Mouse (Mus musculus) cerebellum, adult 2 months (tissue): ENCODE results near the gene Ankrd53.

Experiments
- CTCF ChIP-seq: fragments of 200-500 bp; IDR thresholded peaks from 2 replicates; pipeline ENCODE4 v1.5.1; 2011; ENCODE audit warnings: low read depth, mild to moderate bottlenecking, control low read depth, low read length, moderate library complexity, borderline replicate concordance; ENCODE audit not compliant: insufficient read depth
- POLR2A ChIP-seq: fragments of 200-500 bp; IDR thresholded peaks from 2 replicates; pipeline ENCODE4 v1.6.1; 2011; ENCODE audit warnings: low read length, control low read depth, borderline replicate concordance; ENCODE audit not compliant: insufficient read depth

DNA sequence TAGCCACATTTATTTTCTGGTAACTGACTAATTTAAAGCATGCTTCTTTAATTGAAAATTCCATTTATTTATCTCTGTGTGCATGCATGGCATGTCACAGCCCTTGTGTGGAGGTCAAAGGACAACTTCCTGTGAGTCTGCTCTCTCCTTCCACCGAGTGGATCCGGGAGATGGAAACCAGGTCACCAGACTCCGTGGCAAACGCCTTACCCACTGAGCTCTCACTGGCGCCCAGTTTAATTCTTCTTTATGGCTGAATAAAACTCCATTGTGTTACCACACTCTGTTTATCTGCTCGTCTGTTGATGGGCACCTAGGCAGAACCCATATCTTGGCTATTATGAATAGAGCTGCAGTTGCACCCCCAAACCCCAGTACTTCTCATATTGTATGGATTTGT, 39.9 kb upstream of the Ankrd53 start:
- TF ChIP-seq POLR2A = no peak
- no peak for TF ChIP-seq CTCF
